Mouse (Mus musculus) urinary bladder, postnatal 14 days (tissue): ENCODE results near the gene Large1.

Experiments
- DNase-seq: peaks from one replicate; pipeline ENCODE4 v3.0.0; 2021; ENCODE audit warnings: low spot score

The Large1 gene

DNA sequence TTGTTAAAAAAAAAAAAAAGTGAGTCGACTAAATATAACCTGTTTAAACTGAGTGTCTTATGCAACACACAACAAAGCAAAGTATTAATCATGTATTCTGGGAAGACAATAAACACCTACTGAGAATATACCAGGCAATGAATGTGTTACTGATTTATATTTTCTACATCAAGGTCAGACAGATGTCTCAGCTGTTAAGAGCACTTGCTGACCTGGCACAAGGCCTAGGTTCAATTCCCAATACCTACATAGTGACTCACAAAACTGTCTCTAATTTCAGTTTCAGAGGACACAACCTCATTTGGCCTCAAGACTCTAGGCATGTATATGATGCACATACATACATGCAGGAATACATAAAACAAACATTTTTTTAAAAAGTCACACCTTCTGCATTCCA lies 575.5 kb downstream of the Large1 start:
- DNase-seq, result no peak

DNA sequence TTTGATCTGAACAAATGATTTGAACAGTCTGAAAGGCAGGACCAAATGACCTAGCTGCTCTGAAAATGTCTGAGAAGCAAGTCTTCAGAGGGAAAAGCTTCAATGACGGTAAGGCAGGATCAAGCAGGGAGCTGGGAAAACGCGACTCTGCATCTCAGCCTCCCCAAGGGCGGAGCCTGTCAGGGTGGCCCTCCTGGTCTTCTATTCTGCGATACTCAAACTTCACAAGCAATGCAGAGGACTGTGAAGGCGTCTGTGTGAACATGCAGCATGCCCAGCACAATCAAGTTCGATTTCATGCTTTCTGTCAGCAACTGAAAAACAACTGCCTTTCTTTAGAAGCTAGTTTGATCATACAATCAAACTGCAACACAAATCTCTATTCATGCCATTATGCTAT lies 586.6 kb downstream of the Large1 start:
- DNase-seq, result no peak

DNA sequence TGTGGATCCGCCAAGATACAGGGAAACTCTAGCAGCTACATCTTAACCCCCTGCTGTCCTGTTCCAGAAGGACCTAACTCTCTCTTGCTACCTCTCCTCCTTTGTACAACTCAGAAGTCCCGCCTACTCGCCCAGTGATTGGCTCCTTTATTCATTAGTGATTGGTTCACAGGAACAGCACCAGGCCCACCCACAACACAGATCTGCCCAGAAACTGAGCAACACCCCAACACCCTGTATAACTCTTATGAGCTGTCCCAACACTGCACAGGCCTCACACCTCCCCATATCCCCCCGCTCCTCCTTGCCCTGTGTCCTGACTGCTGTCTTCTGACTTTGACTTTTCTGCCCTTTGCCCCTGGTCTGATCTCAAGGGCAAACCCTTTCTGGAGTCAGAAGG lies 587.6 kb downstream of the Large1 start:
- DNase-seq, result no peak
